Mouse (Mus musculus): ENCODE measurements at regions not wholly inside any gene's neighbourhood (a gene's known extent, or its start where the extent isn't known, plus 50 kb on each side); places are given as distances from the start of the nearest gene placed in this dataset.
"Not testable (repeated sequence)": the region's sequence is repeated elsewhere in the genome, so short reads cannot be mapped to it uniquely, and the experiment has no call there.

- no peak overlapping the region for H3K27ac ChIP-seq (replicated peaks; ENCODE audit: low read depth, low read length)
- H3K9ac ChIP-seq (replicated peaks; ENCODE audit: low read length), result no peak overlapping the region
- H3K4me2 ChIP-seq (ENCODE audit: low read length), result no peak overlapping the region
- H3K27me3 ChIP-seq (ENCODE audit: control insufficient read depth, insufficient read depth, low read length), result no peaks in the 10 kb centered on the region
- no peak overlapping the region for H3K4me3 ChIP-seq (replicated peaks; ENCODE audit: low read depth, low read length)
- no peaks in the 10 kb centered on the region for H3K36me3 ChIP-seq (ENCODE audit: control insufficient read depth, insufficient read depth, low read length)
- no peaks in the 10 kb centered on the region for H3K9me3 ChIP-seq (ENCODE audit: control insufficient read depth, low read length)
- H3K4me1 ChIP-seq (ENCODE audit: control insufficient read depth, insufficient read depth, low read length), result peaks cover 11% of the 10 kb centered on the region
- ATAC-seq (ENCODE audit: low FRiP score, low TSS enrichment) (peak; percentile 51; the same call in 1 of the 2 replicates), DNase-seq (peak; percentile 24)
- 40% methylated on average over 7 of the region's 7 CpGs for WGBS
These were observed 102.8 kb upstream of the Pfn2 start for GRCm38 (mm10) chr3:57950431-57951331.

- Histone ChIP-seq H3K4me3 (replicated peaks; ENCODE audit: low read depth, low read length) (no peak overlapping the region), H3K27me3 (ENCODE audit: control insufficient read depth, insufficient read depth, low read length) (no peaks in the 10 kb centered on the region), H3K9ac (replicated peaks; ENCODE audit: low read length) (no peak overlapping the region), H3K4me1 (ENCODE audit: control insufficient read depth, insufficient read depth, low read length) (peaks cover 11% of the 10 kb centered on the region), H3K9me3 (ENCODE audit: control insufficient read depth, low read length) (no peaks in the 10 kb centered on the region), H3K36me3 (ENCODE audit: control insufficient read depth, insufficient read depth, low read length) (no peaks in the 10 kb centered on the region), H3K4me2 (ENCODE audit: low read length) (no peak overlapping the region), H3K27ac (replicated peaks; ENCODE audit: low read depth, low read length) (no peak overlapping the region)
- 5% methylated on average over 5 of the region's 5 CpGs for WGBS
- no peak for ATAC-seq (ENCODE audit: low FRiP score, low TSS enrichment)
- peak; percentile 30 for DNase-seq
These were observed 103.6 kb upstream of the Pfn2 start for GRCm38 (mm10) chr3:57951438-57951837.

- 73% methylated on average over 4 of the region's 4 CpGs for WGBS
- H3K9ac ChIP-seq (replicated peaks; ENCODE audit: low read length), result no peak overlapping the region
- H3K4me3 ChIP-seq (replicated peaks; ENCODE audit: low read depth, low read length), result no peak overlapping the region
- no peak overlapping the region for H3K27ac ChIP-seq (replicated peaks; ENCODE audit: low read depth, low read length)
- DNase-seq (peak; percentile 9), ATAC-seq (ENCODE audit: low FRiP score, low TSS enrichment) (no peak)
- H3K4me2 ChIP-seq (ENCODE audit: low read length), result no peak overlapping the region
- H3K36me3 ChIP-seq (ENCODE audit: control insufficient read depth, insufficient read depth, low read length), result no peaks in the 10 kb centered on the region
- H3K4me1 ChIP-seq (ENCODE audit: control insufficient read depth, insufficient read depth, low read length), result no peaks in the 10 kb centered on the region
- H3K9me3 ChIP-seq (ENCODE audit: control insufficient read depth, low read length), result peaks cover 7% of the 10 kb centered on the region; the same call in 1 of the 2 replicates
- H3K27me3 ChIP-seq (ENCODE audit: control insufficient read depth, insufficient read depth, low read length), result no peaks in the 10 kb centered on the region
These were observed 109.5 kb upstream of the Pfn2 start for GRCm38 (mm10) chr3:57957352-57957751.

- ATAC-seq (ENCODE audit: low FRiP score, low TSS enrichment), result no peak
- Histone ChIP-seq H3K4me2 (ENCODE audit: low read length) (no peak overlapping the region), H3K4me3 (replicated peaks; ENCODE audit: low read depth, low read length) (no peak overlapping the region), H3K27ac (replicated peaks; ENCODE audit: low read depth, low read length) (no peak overlapping the region), H3K9me3 (ENCODE audit: control insufficient read depth, low read length) (peaks cover 7% of the 10 kb centered on the region; the same call in 1 of the 2 replicates), H3K36me3 (ENCODE audit: control insufficient read depth, insufficient read depth, low read length) (no peaks in the 10 kb centered on the region), H3K27me3 (ENCODE audit: control insufficient read depth, insufficient read depth, low read length) (no peaks in the 10 kb centered on the region), H3K9ac (replicated peaks; ENCODE audit: low read length) (no peak overlapping the region), H3K4me1 (ENCODE audit: control insufficient read depth, insufficient read depth, low read length) (no peaks in the 10 kb centered on the region)
- no peak for DNase-seq
- WGBS, result 91% methylated on average over 7 of the region's 7 CpGs
These were observed 116.1 kb upstream of the Pfn2 start for GRCm38 (mm10) chr3:57963965-57964364.

- not testable (repeated sequence) for H3K27me3 ChIP-seq (ENCODE audit: control insufficient read depth, insufficient read depth, low read length); H3K4me3 ChIP-seq (replicated peaks; ENCODE audit: low read depth, low read length); H3K27ac ChIP-seq (replicated peaks; ENCODE audit: low read depth, low read length); H3K9ac ChIP-seq (replicated peaks; ENCODE audit: low read length); H3K9me3 ChIP-seq (ENCODE audit: control insufficient read depth, low read length); ATAC-seq (ENCODE audit: low FRiP score, low TSS enrichment); H3K4me2 ChIP-seq (ENCODE audit: low read length); DNase-seq; H3K36me3 ChIP-seq (ENCODE audit: control insufficient read depth, insufficient read depth, low read length); H3K4me1 ChIP-seq (ENCODE audit: control insufficient read depth, insufficient read depth, low read length)
- WGBS, result 86% methylated on average over 2 of the region's 2 CpGs
These were observed 122.7 kb upstream of the Pfn2 start for GRCm38 (mm10) chr3:57970614-57971013.

- Histone ChIP-seq H3K4me3 (replicated peaks; ENCODE audit: low read depth, low read length) (no peak overlapping the region), H3K4me1 (ENCODE audit: control insufficient read depth, insufficient read depth, low read length) (no peaks in the 10 kb centered on the region), H3K9ac (replicated peaks; ENCODE audit: low read length) (no peak overlapping the region), H3K4me2 (ENCODE audit: low read length) (no peak overlapping the region), H3K36me3 (ENCODE audit: control insufficient read depth, insufficient read depth, low read length) (no peaks in the 10 kb centered on the region), H3K27ac (replicated peaks; ENCODE audit: low read depth, low read length) (no peak overlapping the region), H3K9me3 (ENCODE audit: control insufficient read depth, low read length) (no peaks in the 10 kb centered on the region), H3K27me3 (ENCODE audit: control insufficient read depth, insufficient read depth, low read length) (no peaks in the 10 kb centered on the region)
- no peak for ATAC-seq (ENCODE audit: low FRiP score, low TSS enrichment)
- peak; percentile 15 for DNase-seq
- WGBS, result 39% methylated on average over 6 of the region's 6 CpGs
These were observed 124.8 kb upstream of the Pfn2 start for GRCm38 (mm10) chr3:57972469-57973245.

- no peak for ATAC-seq (ENCODE audit: low FRiP score, low TSS enrichment)
- no peak overlapping the region for H3K27ac ChIP-seq (replicated peaks; ENCODE audit: low read depth, low read length)
- H3K4me3 ChIP-seq (replicated peaks; ENCODE audit: low read depth, low read length), result no peak overlapping the region
- H3K36me3 ChIP-seq (ENCODE audit: control insufficient read depth, insufficient read depth, low read length), result no peaks in the 10 kb centered on the region
- H3K4me1 ChIP-seq (ENCODE audit: control insufficient read depth, insufficient read depth, low read length), result no peaks in the 10 kb centered on the region
- H3K9ac ChIP-seq (replicated peaks; ENCODE audit: low read length), result no peak overlapping the region
- 83% methylated on average over 3 of the region's 3 CpGs for WGBS
- H3K4me2 ChIP-seq (ENCODE audit: low read length), result no peak overlapping the region
- no peaks in the 10 kb centered on the region for H3K27me3 ChIP-seq (ENCODE audit: control insufficient read depth, insufficient read depth, low read length)
- H3K9me3 ChIP-seq (ENCODE audit: control insufficient read depth, low read length), result no peaks in the 10 kb centered on the region
- DNase-seq, result no peak
These were observed 125.7 kb upstream of the Pfn2 start for GRCm38 (mm10) chr3:57973546-57973945.

GRCm38 (mm10) chr3:57975379-57975778 lies 127.5 kb upstream of the Pfn2 start:
- Histone ChIP-seq H3K9me3 (ENCODE audit: control insufficient read depth, low read length) (no peaks in the 10 kb centered on the region), H3K4me3 (replicated peaks; ENCODE audit: low read depth, low read length) (no peak overlapping the region), H3K36me3 (ENCODE audit: control insufficient read depth, insufficient read depth, low read length) (no peaks in the 10 kb centered on the region), H3K4me2 (ENCODE audit: low read length) (no peak overlapping the region), H3K27ac (replicated peaks; ENCODE audit: low read depth, low read length) (no peak overlapping the region), H3K4me1 (ENCODE audit: control insufficient read depth, insufficient read depth, low read length) (no peaks in the 10 kb centered on the region), H3K9ac (replicated peaks; ENCODE audit: low read length) (no peak overlapping the region), H3K27me3 (ENCODE audit: control insufficient read depth, insufficient read depth, low read length) (no peaks in the 10 kb centered on the region)
- DNase-seq (no peak), ATAC-seq (ENCODE audit: low FRiP score, low TSS enrichment) (no peak)
- WGBS, result 67% methylated on average over 5 of the region's 5 CpGs

All from midbrain, embryonic 14.5 days (tissue).